Mouse (Mus musculus) kidney, embryonic 16.5 days (tissue): Measurements from ENCODE around the gene Prokr1. TPM values are rescaled to one million over a fixed set of nuclear protein-coding genes. Genes with fewer than 3 reads are reported as not detected.
A peak's percentile ranks its signal among the peaks of the same experiment; 100 is the strongest.

Experiments used
- ATAC-seq: fragments of 200-750 bp; cut with Nextera tagmentation; 2 replicates; pipeline ENCODE4 v1.8.0; 2017; ENCODE audit warnings: moderate TSS enrichment; ENCODE audit not compliant: low FRiP score, low TSS enrichment
- H3K27ac ChIP-seq: fragments of 300-500 bp; sonication (generic); 2 replicates; pipeline ENCODE4 v1.5.1; 2014; ENCODE audit warnings: low read length
- H3K27me3 ChIP-seq: fragments of 300-500 bp; sonication (generic); 2 replicates; pipeline ENCODE4 v1.6.1; 2014; ENCODE audit warnings: low read length, control low read depth, mixed read lengths; ENCODE audit not compliant: insufficient read depth
- H3K36me3 ChIP-seq: fragments of 300-500 bp; sonication (generic); 2 replicates; pipeline ENCODE4 v1.6.1; 2014; ENCODE audit warnings: low read length, control low read depth, mixed read lengths; ENCODE audit not compliant: insufficient read depth
- H3K4me1 ChIP-seq: fragments of 300-500 bp; sonication (generic); 2 replicates; pipeline ENCODE4 v1.6.1; 2014; ENCODE audit warnings: low read length, control low read depth, mixed read lengths; ENCODE audit not compliant: insufficient read depth
- H3K4me2 ChIP-seq: fragments of 300-500 bp; sonication (generic); replicated peaks from 2 replicates; pipeline ENCODE4 v1.6.1; 2014; ENCODE audit warnings: low read depth, low read length
- H3K4me3 ChIP-seq: fragments of 300-500 bp; sonication (generic); 2 replicates; pipeline ENCODE4 v1.5.1; 2014; ENCODE audit warnings: mild to moderate bottlenecking, low read length
- H3K9ac ChIP-seq: fragments of 300-500 bp; sonication (generic); replicated peaks from 2 replicates; pipeline ENCODE4 v1.6.1; 2014; ENCODE audit warnings: low read length
- H3K9me3 ChIP-seq: fragments of 300-500 bp; sonication (generic); 2 replicates; pipeline ENCODE4 v1.6.1; 2016; ENCODE audit warnings: low read length, control low read depth
- WGBS: fragments of 180-500 bp; shearing (Covaris S2); extraction: QIAGEN DNeasy Blood & Tissue Kit; methylation state at CpG from one replicate; pipeline ENCODE4 v1.1.7; 2014; 5-methylcytosine and 5-hydroxymethylcytosine counted together
- polyA plus RNA-seq: library from polyadenylated mRNA; unstranded; fragments of >200 nt; fragmentation: Nextera tagmentation; extraction: Ambion mirVana; gene quantifications from 2 replicates; pipeline ENCODE4 v1.2.1, GENCODE M21; 2015

Gene Prokr1
- polyA plus RNA-seq, 1 experiment from 2014 or later = 5.1 TPM

DNA sequence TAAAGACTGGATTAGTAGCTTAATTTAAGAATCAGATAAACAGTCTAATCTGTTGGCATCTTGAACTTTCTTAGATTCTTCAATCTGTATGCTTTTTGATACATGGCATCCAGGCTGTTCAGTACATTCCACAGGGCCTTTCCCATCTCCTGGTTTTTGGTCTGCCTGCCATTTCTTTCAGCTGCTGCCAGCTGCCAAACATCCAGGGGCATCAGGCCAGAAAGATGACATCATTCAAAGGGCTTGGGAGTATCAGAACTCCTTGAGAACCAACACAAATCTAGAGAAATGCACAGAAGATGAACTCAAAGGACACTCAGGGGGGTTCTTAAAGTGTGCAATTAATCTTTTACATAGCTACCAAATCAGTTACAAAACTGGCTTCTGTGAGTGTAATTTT, 9.3 kb upstream of the Prokr1 start:
- Histone ChIP-seq H3K4me2 (no peak overlapping the region), H3K4me3 (no peak overlapping the region), H3K27me3 (no peaks in the 10 kb centered on the region), H3K36me3 (no peaks in the 10 kb centered on the region), H3K9me3 (no peaks in the 10 kb centered on the region), H3K27ac (no peak overlapping the region), H3K4me1 (peaks cover 4% of the 10 kb centered on the region; the same call in 1 of the 2 replicates), H3K9ac (no peak overlapping the region)
- no peak for ATAC-seq

DNA sequence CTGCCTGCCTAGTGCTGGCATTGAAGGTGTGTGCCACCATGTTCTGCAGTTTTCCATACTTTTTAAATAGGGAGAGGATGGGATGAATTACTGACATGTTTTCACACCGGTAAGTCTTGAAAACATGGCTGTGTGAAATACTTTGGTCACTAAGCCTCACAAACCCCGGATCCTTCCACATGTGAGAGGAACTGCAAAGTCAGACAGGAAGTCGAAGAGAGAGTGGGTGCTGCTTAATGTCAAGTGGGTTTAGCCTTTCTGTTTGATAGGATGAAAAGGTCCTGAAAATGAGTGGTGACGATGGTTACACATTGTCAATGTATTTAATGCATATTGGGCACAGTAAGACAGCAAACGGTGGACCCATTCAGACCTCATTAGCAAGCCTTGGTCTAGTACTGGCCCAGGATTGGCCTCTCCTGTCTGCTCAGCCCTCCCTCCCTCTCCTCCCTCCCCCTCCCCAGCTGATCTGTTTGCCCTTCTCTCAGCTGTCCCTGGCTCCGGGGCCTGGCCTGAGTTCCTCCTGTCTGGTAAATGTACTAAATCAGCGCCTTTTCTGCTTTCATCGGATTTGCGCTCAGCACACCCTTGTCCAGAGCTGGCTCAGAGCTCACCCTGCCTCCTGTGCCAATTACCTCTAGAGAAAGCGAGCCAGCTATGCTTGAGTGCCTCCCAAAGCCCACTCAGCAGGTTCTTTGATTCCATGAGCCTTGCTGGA, 6.7 kb upstream of the Prokr1 start:
- Histone ChIP-seq H3K4me3 (no peak overlapping the region), H3K36me3 (no peaks in the 10 kb centered on the region), H3K9ac (0 out of 2 replicates have a peak overlapping the region, but pooled peaks have one; percentile 35), H3K9me3 (no peaks in the 10 kb centered on the region), H3K4me2 (peak overlapping the region; percentile 19; the same call in 1 of the 2 replicates), H3K27ac (peak overlapping the region; percentile 26; the same call in 1 of the 2 replicates), H3K4me1 (peaks cover 4% of the 10 kb centered on the region; the same call in 1 of the 2 replicates), H3K27me3 (no peaks in the 10 kb centered on the region)
- peak; percentile 92 for ATAC-seq
- 39% methylated on average over 10 of the region's 10 CpGs for WGBS

DNA sequence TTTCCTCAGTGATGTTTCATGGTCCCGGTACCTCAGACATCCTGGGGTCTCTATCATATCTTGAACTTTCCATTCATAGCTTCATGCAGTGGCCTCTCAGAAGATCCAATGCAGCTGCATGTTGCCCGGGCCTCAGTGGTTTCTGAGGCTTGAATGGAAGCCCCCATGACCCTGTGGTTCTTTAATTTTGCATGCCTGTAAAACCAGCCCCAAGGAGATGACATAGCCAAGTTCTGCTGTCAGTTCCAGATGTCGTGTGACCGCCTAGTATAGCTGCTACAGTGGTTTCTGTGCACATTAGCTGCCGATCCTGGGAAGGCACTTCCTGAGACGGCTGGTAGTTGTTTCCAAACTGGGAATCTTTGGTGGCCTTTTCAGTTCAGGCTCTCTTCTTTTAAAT, 3.6 kb upstream of the Prokr1 start:
- Histone ChIP-seq H3K36me3 (no peaks in the 10 kb centered on the region), H3K4me3 (no peak overlapping the region), H3K4me2 (no peak overlapping the region), H3K27me3 (0 out of 2 replicates have a peak, but pooled peaks cover 3% of the 10 kb centered on the region), H3K4me1 (peaks cover 15% of the 10 kb centered on the region), H3K9me3 (no peaks in the 10 kb centered on the region), H3K27ac (no peak overlapping the region), H3K9ac (no peak overlapping the region)
- ATAC-seq = no peak
- 73% methylated on average over 6 of the region's 6 CpGs for WGBS

DNA sequence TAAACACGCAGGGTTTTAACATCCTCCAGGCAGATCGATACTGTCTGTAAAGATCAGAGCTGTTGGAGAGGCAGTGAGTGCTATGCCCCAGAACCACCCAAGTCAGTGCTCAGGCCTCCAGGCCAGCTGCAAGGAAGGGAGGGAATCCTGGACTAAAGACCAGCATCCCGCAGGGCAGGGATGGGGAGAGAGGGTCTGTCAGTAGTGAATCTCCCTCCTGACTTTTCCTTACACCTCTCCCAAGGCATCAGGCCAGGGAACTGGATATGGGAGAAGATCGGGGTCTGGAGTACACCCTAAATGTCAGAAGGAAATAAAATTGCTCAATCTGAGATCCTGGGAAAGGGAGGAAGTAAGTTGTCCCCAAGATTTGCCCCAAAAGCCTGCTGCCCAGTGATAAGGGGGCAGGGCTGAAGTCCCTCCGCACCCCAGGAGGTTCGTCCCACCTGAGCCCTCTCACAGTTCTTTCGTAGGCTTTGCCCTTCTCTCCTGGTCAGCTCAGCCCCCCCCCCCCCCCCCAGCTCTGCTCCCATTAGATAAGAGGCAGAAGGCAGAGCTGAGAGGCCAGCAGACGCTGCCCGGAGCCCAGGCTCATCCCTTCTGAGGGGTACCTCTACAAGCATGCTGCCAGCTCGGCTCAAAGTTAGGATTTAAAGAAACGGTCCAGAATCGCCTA, 687 bp downstream of the Prokr1 start:
- H3K4me1 ChIP-seq = peaks cover 22% of the 10 kb centered on the region
- WGBS = 14% methylated on average over 12 of the region's 12 CpGs
- H3K27me3 ChIP-seq = 0 out of 2 replicates have a peak, but pooled peaks cover 3% of the 10 kb centered on the region
- peak overlapping the region; percentile 67 for H3K9ac ChIP-seq
- H3K4me3 ChIP-seq = peak overlapping the region; percentile 64
- peak; percentile 35 for ATAC-seq
- H3K9me3 ChIP-seq = no peaks in the 10 kb centered on the region
- peak overlapping the region; percentile 93 for H3K4me2 ChIP-seq
- no peaks in the 10 kb centered on the region for H3K36me3 ChIP-seq
- H3K27ac ChIP-seq = no peak overlapping the region

DNA sequence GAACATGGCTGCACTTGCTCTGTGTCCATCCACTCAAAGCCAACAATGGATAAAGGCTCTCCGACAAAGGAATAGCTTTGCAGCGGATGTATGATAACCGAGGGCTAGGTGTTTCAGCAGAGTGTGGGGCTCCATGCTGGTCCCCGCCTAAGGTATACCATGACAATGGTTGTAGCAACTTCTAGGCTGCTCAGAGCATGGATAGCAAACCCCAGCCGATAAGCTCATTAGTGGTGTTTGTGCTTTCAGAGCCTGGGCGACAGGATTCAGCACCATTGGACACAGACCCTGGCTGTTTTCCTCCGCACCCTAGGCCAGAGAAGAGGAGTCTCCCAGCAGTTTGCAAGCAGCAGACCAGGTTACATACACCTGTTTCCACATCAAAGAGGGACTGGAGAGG, 6.6 kb downstream of the Prokr1 start:
- WGBS = 90% methylated on average over 7 of the region's 7 CpGs
- no peaks in the 10 kb centered on the region for H3K27me3 ChIP-seq
- H3K9ac ChIP-seq = no peak overlapping the region
- H3K27ac ChIP-seq = no peak overlapping the region
- no peak for ATAC-seq
- H3K4me2 ChIP-seq = no peak overlapping the region
- peaks cover 11% of the 10 kb centered on the region for H3K4me1 ChIP-seq
- no peaks in the 10 kb centered on the region for H3K9me3 ChIP-seq
- H3K36me3 ChIP-seq = no peaks in the 10 kb centered on the region
- H3K4me3 ChIP-seq = no peak overlapping the region

DNA sequence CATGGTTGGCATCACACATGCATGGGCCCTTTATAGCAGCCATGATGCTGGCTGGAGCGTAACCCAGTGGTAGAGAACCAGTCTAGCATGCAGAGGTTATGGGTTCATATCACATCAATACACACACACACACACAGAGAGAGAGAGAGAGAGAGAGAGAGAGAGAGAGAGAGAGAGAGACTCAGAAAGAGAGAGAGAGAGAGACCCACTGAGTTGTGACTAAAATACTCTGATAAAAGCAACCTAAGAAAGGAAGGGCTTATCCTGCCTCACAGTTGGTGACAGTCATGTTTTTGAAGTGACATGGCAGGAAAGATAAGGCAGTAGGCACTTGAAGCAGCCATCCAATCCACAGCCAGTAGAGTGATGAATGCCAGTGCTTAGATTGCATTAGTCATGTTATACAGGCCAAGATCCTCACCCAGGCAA, 7.3 kb downstream of the Prokr1 start:
- no peaks in the 10 kb centered on the region for H3K27me3 ChIP-seq
- no peak overlapping the region for H3K27ac ChIP-seq
- H3K4me1 ChIP-seq = peaks cover 11% of the 10 kb centered on the region
- no peak overlapping the region for H3K9ac ChIP-seq
- WGBS = 87% methylated on average over 1 of the region's 1 CpGs
- H3K36me3 ChIP-seq = no peaks in the 10 kb centered on the region
- H3K4me3 ChIP-seq = no peak overlapping the region
- no peaks in the 10 kb centered on the region for H3K9me3 ChIP-seq
- ATAC-seq = no peak
- no peak overlapping the region for H3K4me2 ChIP-seq

DNA sequence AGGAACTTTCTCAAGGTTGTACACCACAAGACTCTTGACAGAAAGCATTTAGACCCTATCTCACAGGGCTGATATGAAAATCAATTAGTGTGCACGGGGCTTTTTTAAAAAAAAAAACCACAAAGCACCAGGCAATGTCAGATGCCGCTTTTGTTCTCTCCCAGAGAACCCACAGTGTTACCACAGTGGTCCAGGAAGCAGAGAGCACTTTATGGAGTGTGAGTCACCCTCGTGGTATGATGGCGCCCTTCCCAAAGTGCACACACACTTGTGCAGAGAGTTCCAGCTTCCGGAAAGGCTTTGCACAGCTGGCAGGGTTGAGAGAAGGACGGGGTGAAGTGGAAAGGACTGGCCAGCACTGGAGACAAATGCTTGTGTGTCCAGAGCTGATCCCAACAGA, 8.1 kb downstream of the Prokr1 start:
- WGBS = 67% methylated on average over 6 of the region's 6 CpGs
- Histone ChIP-seq H3K9ac (no peak overlapping the region), H3K4me3 (no peak overlapping the region), H3K4me1 (peaks cover 5% of the 10 kb centered on the region; the same call in 1 of the 2 replicates), H3K4me2 (no peak overlapping the region), H3K36me3 (no peaks in the 10 kb centered on the region), H3K27me3 (no peaks in the 10 kb centered on the region), H3K27ac (no peak overlapping the region), H3K9me3 (no peaks in the 10 kb centered on the region)
- peak; percentile 40; the same call in 1 of the 2 replicates for ATAC-seq

DNA sequence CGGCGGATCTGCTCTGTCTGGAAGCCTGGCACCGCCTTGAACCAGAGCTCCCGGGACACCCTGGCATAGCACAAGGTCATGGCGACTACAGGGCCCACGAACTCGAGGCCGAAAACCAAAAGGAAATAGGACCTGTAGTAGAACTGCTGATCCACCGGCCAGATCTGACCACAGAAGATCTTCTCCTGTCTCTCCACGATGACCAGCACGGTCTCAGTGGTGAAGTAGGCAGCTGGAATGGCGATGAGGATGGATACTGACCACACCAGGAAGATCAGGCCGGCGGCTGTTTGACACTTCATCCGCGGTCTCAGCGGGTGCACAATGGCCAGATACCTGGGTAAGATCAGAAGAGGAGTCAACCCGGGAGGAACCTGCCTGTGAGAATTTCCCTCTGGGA, 9.0 kb downstream of the Prokr1 start:
- no peak for ATAC-seq
- Histone ChIP-seq H3K9ac (no peak overlapping the region), H3K27me3 (no peaks in the 10 kb centered on the region), H3K27ac (no peak overlapping the region), H3K4me1 (peaks cover 1% of the 10 kb centered on the region), H3K36me3 (no peaks in the 10 kb centered on the region), H3K4me3 (no peak overlapping the region), H3K4me2 (no peak overlapping the region), H3K9me3 (no peaks in the 10 kb centered on the region)
- 91% methylated on average over 18 of the region's 18 CpGs for WGBS

DNA sequence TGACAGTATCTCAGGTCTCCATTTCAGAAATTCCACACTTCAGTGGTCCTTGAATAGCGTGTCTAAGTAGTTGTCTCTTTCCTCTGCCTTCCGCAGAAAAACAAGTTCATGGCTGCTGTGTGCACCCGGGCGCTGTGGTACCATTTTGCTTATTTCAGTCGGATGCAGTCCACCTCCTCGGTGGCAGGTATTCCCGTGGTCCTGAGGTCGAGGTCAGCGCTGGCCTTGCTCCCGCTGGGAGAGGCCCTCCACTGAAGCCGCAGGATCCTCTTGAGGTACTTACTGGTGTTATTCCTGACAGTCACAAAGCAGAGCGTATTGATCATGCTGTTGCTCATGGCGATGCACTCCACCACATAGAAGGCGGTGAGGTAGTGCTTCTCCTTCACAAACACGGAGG, 9.5 kb downstream of the Prokr1 start:
- no peaks in the 10 kb centered on the region for H3K27me3 ChIP-seq
- H3K4me2 ChIP-seq = no peak overlapping the region
- H3K27ac ChIP-seq = no peak overlapping the region
- H3K4me1 ChIP-seq = peaks cover 4% of the 10 kb centered on the region
- no peaks in the 10 kb centered on the region for H3K9me3 ChIP-seq
- ATAC-seq = no peak
- WGBS = 78% methylated on average over 15 of the region's 15 CpGs
- no peaks in the 10 kb centered on the region for H3K36me3 ChIP-seq
- H3K4me3 ChIP-seq = no peak overlapping the region
- no peak overlapping the region for H3K9ac ChIP-seq

DNA sequence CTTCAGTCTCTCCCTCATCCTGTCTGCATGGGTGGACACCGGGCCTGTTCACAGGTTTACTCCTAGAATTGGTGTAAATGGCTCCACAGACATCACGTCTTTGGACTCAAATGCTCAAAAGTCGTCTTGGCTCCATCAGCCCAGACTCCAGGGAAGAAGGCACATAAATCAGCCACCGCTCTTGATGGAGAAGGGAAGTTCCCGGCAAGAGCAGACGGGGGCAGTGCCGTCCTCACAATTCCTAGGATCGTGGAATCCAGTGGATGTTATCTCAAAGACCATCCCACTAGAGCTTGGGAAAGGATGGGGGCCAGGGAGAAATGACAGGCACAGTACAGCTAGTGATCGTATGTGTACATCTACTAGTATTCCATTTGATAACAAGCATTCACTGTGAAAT, 12.3 kb downstream of the Prokr1 start:
- 0 out of 2 replicates have a peak, but pooled peaks have one; percentile 39 for ATAC-seq
- peaks cover 4% of the 10 kb centered on the region; the same call in 1 of the 2 replicates for H3K4me1 ChIP-seq
- WGBS = 20% methylated on average over 9 of the region's 9 CpGs
- no peak overlapping the region for H3K4me3 ChIP-seq
- H3K9me3 ChIP-seq = no peaks in the 10 kb centered on the region
- H3K27ac ChIP-seq = no peak overlapping the region
- no peaks in the 10 kb centered on the region for H3K27me3 ChIP-seq
- H3K36me3 ChIP-seq = no peaks in the 10 kb centered on the region
- no peak overlapping the region for H3K4me2 ChIP-seq
- H3K9ac ChIP-seq = no peak overlapping the region
